Mouse (Mus musculus) Patski (cell line): ENCODE results near the gene Asap3. TPM values are rescaled to one million over a fixed set of nuclear protein-coding genes. Genes with fewer than 3 reads are reported as not detected.
A peak's percentile ranks its signal among the peaks of the same experiment; 100 is the strongest.

Experiments used
- ATAC-seq: fragments of 100-300 bp; one replicate; pipeline ENCODE4 v1.8.0; 2021
- CTCF ChIA-PET: fragments of 350-600 bp; sonication (Branson Sonifier 250); formaldehyde crosslinking; loops from one replicate; lab custom pipeline; 2022; ENCODE audit warnings: inconsistent platforms; lab: Charles Lee
- POLR2A ChIA-PET: fragments of 350-600 bp; sonication (Branson Sonifier 250); formaldehyde crosslinking; loops from one replicate; lab custom pipeline; 2022; ENCODE audit warnings: antibody characterized with exemption, inconsistent platforms; lab: Charles Lee
- DNase-seq: peaks from one replicate; pipeline ENCODE4 v3.0.0-alpha.2; 2011; ENCODE audit warnings: low read depth, low spot score
- H3K27me3 ChIP-seq: fragments of 371-371 bp; one replicate; pipeline ENCODE4 v1.5.1; 2021
- CTCF ChIP-seq: fragments of 100-300 bp; IDR thresholded peaks from one replicate; pipeline ENCODE4 v1.5.1; 2021
- in situ Hi-C: fragments of 300-500 bp; cut with MboI; formaldehyde crosslinking; loops from 3 replicates; pipeline ENCODE4 v1.11.1; 2018; ENCODE audit warnings: low pct_unique_long_range_greater_than_20kb, mixed read lengths
- polyA plus RNA-seq: library from polyadenylated mRNA; unstranded; gene quantifications from one replicate; pipeline ENCODE4 v1.2.3, GENCODE M21; 2021

Asap3 gene
- polyA plus RNA-seq, 1 experiment from 2014 or later: 5.5 TPM

DNA sequence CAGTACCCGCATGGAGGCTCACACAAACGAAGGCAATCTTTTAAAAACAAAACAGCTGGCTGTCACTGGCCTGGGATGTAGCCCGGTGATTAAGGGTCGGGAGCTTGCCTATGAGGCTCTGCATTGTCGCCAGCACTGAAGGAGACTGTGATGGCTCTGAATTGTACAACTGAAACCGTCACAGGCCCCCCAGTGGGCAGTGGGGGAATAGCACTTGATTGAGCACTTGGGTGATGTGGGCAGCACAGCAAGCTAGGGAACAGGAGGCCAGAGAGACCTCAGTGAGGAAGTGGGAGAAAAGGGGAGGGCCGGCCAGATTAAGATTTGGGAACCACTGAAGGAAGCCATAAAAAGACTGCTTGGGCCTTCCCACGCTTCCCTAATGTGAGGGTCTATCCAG lies 33.5 kb downstream of the Asap3 start:
- no peak for TF ChIP-seq CTCF
- no peaks in the 10 kb centered on the region for H3K27me3 ChIP-seq
- ChIA-PET CTCF (interaction anchor here (1.1 to 2.0 kb wide), 5 partner anchors 21 to 39 kb away, joined by 4 to 7 read pairs (median 4); no protein-coding TSS in a partner anchor), POLR2A (no interaction called here)
- peak; percentile 39 for ATAC-seq
- no peak for DNase-seq
- in situ Hi-C loops: loop anchor here (5.0 to 10.0 kb wide), 2 partner anchors 37 to 75 kb away; no protein-coding TSS in a partner anchor

- DNase-seq (no peak), ATAC-seq (no peak)
- H3K27me3 ChIP-seq: no peaks in the 10 kb centered on the region
- in situ Hi-C loops: loop anchor here (5.0 to 10.0 kb wide), 2 partner anchors 38 to 75 kb away; no protein-coding TSS in a partner anchor
- ChIA-PET CTCF (interaction anchor here (1.1 to 2.0 kb wide), 5 partner anchors 21 to 39 kb away, joined by 4 to 7 read pairs (median 4); no protein-coding TSS in a partner anchor), POLR2A (no interaction called here)
- TF ChIP-seq CTCF: no peak
Observed at GRCm38 (mm10) chr4:136240123-136240522, 34.0 kb downstream of the Asap3 start.

DNA sequence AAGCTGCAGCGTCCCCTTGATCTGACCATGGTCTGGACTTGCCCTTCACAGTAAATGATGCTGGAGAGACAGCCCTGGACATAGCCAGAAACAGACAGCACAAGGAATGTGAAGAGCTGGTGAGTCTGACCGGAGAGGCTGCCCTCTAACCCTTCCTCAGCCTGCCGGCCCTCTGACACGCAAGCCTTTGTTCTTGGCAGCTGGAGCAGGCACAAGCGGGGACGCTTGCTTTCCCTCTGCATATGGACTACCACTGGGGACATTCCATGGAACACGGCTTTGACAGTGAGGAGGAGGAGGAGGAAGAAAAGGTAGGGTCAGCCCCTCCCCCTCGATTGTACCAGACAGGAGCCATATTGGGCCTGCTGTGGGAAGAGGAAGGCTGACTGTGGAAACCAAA lies 34.8 kb downstream of the Asap3 start:
- in situ Hi-C loops: loop anchor here (5.0 to 10.0 kb wide), 2 partner anchors 39 to 76 kb away; no protein-coding TSS in a partner anchor
- ATAC-seq (no peak), DNase-seq (no peak)
- no peak for TF ChIP-seq CTCF
- H3K27me3 ChIP-seq: no peaks in the 10 kb centered on the region
- CTCF ChIA-PET: interaction anchor here (1.3 kb wide), 1 partner anchor 34 kb away, joined by 3 read pairs; the partner anchor contains the start of gene Asap3
- POLR2A ChIA-PET: no interaction called here

GRCm38 (mm10) chr4:136242065-136242703 lies 36.0 kb downstream of the Asap3 start:
- no peak for TF ChIP-seq CTCF
- DNase-seq: no peak
- no peak for ATAC-seq
- in situ Hi-C loops: loop anchor here (5.0 to 10.0 kb wide), 2 partner anchors 40 to 77 kb away; no protein-coding TSS in a partner anchor
- no peaks in the 10 kb centered on the region for H3K27me3 ChIP-seq
- CTCF ChIA-PET: interaction anchor here (0.9 to 1.3 kb wide), 2 partner anchors 36 to 42 kb away, joined by 3 read pairs; partner anchors contain the start of gene Asap3
- POLR2A ChIA-PET: interaction anchor here (0.6 kb wide), 1 partner anchor 23 kb away, joined by 3 read pairs; no protein-coding TSS in a partner anchor

DNA sequence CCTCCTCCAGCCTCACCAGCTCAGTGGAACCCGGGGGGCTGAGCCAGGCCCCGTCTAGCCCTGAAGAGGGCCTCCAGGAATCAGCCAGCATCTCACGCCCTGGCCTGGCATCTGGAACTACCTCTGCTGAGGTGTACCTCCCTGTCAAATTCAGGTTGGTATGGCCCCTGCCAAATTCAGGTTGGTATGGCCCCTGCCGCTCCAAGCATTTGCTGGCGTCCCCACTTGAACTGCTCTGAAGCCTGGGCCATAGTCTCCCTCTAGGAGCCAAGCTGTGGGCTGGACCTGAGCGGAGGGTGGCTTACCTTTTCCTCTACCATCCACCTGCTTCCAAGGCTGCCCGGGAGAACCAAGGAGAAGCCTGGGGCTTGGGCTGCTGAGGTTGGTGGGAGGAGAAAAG lies 36.6 kb downstream of the Asap3 start:
- H3K27me3 ChIP-seq: no peaks in the 10 kb centered on the region
- no peak for TF ChIP-seq CTCF
- CTCF ChIA-PET: interaction anchor here (1.0 kb wide), 1 partner anchor 82 kb away, joined by 3 read pairs; no protein-coding TSS in a partner anchor
- in situ Hi-C loops: loop anchor here (5.0 to 10.0 kb wide), 2 partner anchors 40 to 78 kb away; no protein-coding TSS in a partner anchor
- POLR2A ChIA-PET: interaction anchor here (0.6 kb wide), 1 partner anchor 23 kb away, joined by 3 read pairs; no protein-coding TSS in a partner anchor
- ATAC-seq: no peak
- DNase-seq: no peak

DNA sequence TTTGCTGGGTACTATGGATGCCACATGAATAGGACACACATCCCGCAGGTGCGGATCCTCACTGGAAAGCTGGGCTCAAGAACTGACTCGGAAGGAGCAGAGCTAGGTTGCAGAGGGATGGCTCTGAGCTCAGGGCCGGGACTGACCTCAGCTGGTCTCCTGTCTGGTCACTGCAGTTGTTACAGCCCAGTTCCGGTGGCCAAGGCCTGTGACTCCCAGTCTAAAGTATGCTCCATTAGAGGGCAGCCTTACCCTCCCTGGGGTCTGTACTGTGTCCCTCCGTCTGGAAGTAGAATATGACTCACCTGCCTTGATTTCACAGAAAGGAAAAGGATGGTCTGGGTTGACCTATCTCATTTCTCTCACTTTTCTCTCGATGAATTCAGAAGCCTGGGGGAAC lies 38.0 kb downstream of the Asap3 start:
- POLR2A ChIA-PET: no interaction called here
- H3K27me3 ChIP-seq: no peaks in the 10 kb centered on the region
- no peak for TF ChIP-seq CTCF
- DNase-seq (no peak), ATAC-seq (no peak)
- in situ Hi-C loops: loop anchor here (5.0 to 10.0 kb wide), 2 partner anchors 42 to 79 kb away; no protein-coding TSS in a partner anchor
- CTCF ChIA-PET: no interaction called here

- CTCF ChIA-PET: no interaction called here
- ATAC-seq: no peak
- H3K27me3 ChIP-seq: no peaks in the 10 kb centered on the region
- POLR2A ChIA-PET: no interaction called here
- DNase-seq: no peak
- no peak for TF ChIP-seq CTCF
- in situ Hi-C loops: loop anchor here (10.0 kb wide), 1 partner anchor 81 kb away; no protein-coding TSS in a partner anchor
Observed at GRCm38 (mm10) chr4:136245681-136246080, 39.5 kb downstream of the Asap3 start.

GRCm38 (mm10) chr4:136246568-136246969 lies 40.4 kb downstream of the Asap3 start:
- in situ Hi-C loops: loop anchor here (10.0 kb wide), 1 partner anchor 82 kb away; no protein-coding TSS in a partner anchor
- ChIA-PET POLR2A (no interaction called here), CTCF (no interaction called here)
- DNase-seq: no peak
- H3K27me3 ChIP-seq: no peaks in the 10 kb centered on the region
- no peak for ATAC-seq
- no peak for TF ChIP-seq CTCF

DNA sequence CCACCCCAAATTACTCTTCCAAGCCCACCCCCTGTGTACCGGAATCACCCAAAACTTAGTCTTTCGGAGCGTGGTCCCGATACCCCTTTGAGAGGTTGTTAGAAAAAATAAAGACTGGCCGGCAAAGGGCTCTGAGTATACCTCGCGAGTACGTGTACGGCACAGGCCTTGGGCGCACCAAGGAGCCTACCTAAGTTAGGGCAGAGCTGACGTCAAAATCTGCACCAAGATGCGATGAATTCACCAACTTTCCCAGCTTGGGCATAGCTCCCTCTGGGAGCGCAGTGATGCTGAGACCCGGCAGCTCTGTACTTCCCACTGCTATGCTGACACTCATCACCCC lies 41.2 kb downstream of the Asap3 start:
- no peaks in the 10 kb centered on the region for H3K27me3 ChIP-seq
- no peak for DNase-seq
- CTCF ChIA-PET: no interaction called here

GRCm38 (mm10) chr4:136247729-136248463 lies 41.7 kb downstream of the Asap3 start, which contains the start of gene Tcea3:
Gene Tcea3, plus strand, starts transcription at chr4:136247729.
- no peaks in the 10 kb centered on the region for H3K27me3 ChIP-seq
- POLR2A ChIA-PET: no interaction called here
- no peak for ATAC-seq
- DNase-seq: no peak
- TF ChIP-seq CTCF: no peak
- in situ Hi-C loops: loop anchor here (10.0 kb wide), 1 partner anchor 83 kb away; no protein-coding TSS in a partner anchor
- CTCF ChIA-PET: interaction anchor here (0.6 kb wide), 1 partner anchor 13 kb away, joined by 3 read pairs; no protein-coding TSS in a partner anchor

More for the DNA sequence above, 41.2 kb downstream of the Asap3 start:
- no peak for ATAC-seq
- in situ Hi-C loops: loop anchor here (10.0 kb wide), 1 partner anchor 83 kb away; no protein-coding TSS in a partner anchor
- no peak for TF ChIP-seq CTCF
- POLR2A ChIA-PET: no interaction called here
